Mouse (Mus musculus): ENCODE measurements around the gene Cela1.

DNA sequence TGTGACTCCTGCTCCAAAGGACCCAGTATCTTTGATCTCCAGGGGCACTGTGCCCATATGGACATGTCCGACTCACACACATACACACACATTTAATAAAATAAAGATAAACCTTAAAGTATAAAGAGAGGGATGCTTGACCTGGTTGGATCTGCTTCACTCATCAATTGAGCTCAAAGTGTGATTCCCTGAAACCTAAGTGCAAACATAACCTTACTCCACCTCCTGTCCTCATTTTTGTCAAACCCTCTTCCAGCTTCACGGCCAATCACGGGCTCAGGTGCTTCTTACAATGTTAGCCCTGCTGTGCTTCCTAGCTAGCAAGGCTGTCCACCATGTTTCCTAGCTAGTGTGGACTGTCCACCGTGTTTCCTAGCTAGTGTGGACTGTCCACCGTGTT lies 32.5 kb downstream of the Cela1 start:
- TF ChIP-seq CTCF (IDR thresholded peaks at IDR 0.05; ENCODE audit: control insufficient read depth, insufficient read depth, insufficient read length) = no peak
- TF ChIP-seq MYOD1 (IDR thresholded peaks at IDR 0.05; ENCODE audit: control insufficient read depth, insufficient read length, low read depth) = no peak
- TF ChIP-seq MAX (IDR thresholded peaks at IDR 0.05) = no peak
- TF ChIP-seq CEBPB (IDR thresholded peaks at IDR 0.05; ENCODE audit: low read depth) = no peak

All from C2C12 (cell line).